Mouse (Mus musculus) C2C12 (cell line): ENCODE data around the gene Prkcz.

Experiments
- CTCF ChIP-seq: IDR thresholded peaks from one replicate; pipeline ENCODE4 v1.5.1; 2011; ENCODE audit not compliant: control insufficient read depth, insufficient read depth, insufficient read length
- FOSL1 ChIP-seq: IDR thresholded peaks from one replicate; pipeline ENCODE4 v1.8.0; 2011; ENCODE audit warnings: mild to moderate bottlenecking, low read length; ENCODE audit not compliant: poor library complexity, insufficient read depth, severe bottlenecking
- MAX ChIP-seq: IDR thresholded peaks from one replicate; pipeline ENCODE4 v1.6.1; 2011; ENCODE audit warnings: mild to moderate bottlenecking, control low read depth
- MYOD1 ChIP-seq: IDR thresholded peaks from one replicate; pipeline ENCODE4 v1.6.1; 2011; ENCODE audit warnings: low read depth; ENCODE audit not compliant: control insufficient read depth, insufficient read length
- MYOG ChIP-seq: IDR thresholded peaks from one replicate; pipeline ENCODE4 v1.6.1; 2011; ENCODE audit not compliant: control insufficient read depth, insufficient read length; ENCODE audit errors: extremely low read depth
- USF1 ChIP-seq: IDR thresholded peaks from one replicate; pipeline ENCODE4 v1.6.1; 2011; ENCODE audit warnings: low read depth, mild to moderate bottlenecking, control low read depth, moderate library complexity

DNA sequence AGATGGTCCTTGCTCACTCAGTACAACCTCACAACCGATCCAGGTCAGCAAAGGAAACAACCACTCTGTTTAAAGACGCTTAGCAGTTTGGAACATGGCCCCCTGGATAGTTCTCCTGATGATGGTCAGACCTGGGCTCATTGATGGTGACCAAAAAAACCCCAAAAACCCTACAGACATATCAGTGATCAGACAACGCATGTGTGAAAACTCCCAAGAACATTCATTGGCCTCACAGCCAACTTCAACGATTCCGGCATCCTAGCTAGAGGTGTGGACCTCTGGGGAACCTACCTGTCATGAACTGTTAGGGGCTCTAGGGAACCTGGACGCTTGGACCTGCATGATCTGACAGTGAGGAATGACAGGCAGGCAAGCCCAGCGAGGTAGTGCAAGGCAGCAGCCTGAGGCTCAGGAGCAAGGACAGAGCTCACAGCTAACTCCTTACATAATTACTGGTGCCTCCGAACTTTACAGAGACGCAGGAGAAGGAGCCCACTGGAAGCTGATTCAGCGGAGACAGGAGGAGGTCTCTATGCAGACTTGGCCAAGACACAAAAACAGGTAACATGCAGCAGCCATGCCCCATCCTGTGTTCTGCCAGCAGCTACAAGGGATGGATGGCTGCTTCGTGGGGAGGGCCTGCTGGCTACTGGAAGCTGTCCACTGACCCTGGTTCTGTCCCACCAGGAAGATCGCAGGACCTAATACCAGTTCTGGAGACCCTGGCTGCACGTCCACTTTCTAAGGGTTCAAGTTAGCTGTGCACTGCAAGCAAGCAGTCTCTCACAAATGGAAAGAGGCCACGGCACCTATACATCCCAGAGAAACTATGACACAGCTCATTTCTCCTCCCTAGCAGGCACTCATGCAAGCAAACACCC, 17.5 kb downstream of the Prkcz start:
- TF ChIP-seq CTCF = no peak
- TF ChIP-seq USF1 = no peak
- TF ChIP-seq MYOG = no peak
- no peak for TF ChIP-seq MAX
- no peak for TF ChIP-seq MYOD1
- TF ChIP-seq FOSL1 = no peak
